ENCODE assay signal across 25 mouse cellular contexts in the genomic region with DNA sequence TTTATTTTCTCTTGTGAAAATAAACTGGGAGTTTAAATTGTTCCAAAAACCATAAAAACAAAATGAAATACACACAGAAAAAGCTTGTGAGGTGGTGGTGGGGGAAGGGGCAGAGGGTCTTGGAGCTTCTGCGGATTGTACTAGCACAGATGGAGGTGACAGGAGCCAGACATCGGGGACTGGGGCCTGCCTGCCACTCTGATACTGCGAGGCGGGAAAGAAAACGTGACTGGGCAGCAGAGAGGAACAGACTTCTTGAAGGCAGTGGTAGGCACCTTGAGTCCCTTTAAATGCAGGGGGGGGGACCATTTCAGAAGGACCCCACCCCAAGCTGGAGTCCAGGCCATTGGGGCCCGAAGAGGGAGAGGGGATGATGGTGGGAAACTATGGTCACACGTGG.
"Had no signal": no experiment of that assay in that cellular context is flagged by ENCODE, and none has a peak within 500 bp of the region (broad histone marks: within the 10 kb centered on the region; RNA-seq: fewer than 3 reads in every experiment).

No protein-coding gene starts in this region.

- H3K27me3 ChIP-seq: heart, embryonic 12.5 days; hindbrain, embryonic 12.5 days; intestine, embryonic 15.5 days; limb, embryonic 12.5 days; liver, embryonic 13.5 days; liver, embryonic 15.5 days had no signal

- ATAC-seq: hindbrain, embryonic 16.5 days; inflammation-experienced regulatory T-cells, adult 6 months; intestine, embryonic 15.5 days; intestine, postnatal 0 days had no signal

- H3K27ac ChIP-seq: heart, embryonic 10.5 days; hindbrain, embryonic 10.5 days; hindbrain, embryonic 12.5 days; hindbrain, embryonic 14.5 days; intestine, embryonic 15.5 days; layer of hippocampus, adult 2 months; left cerebral cortex, adult 2 months; limb, embryonic 10.5 days; limb, embryonic 12.5 days; liver, embryonic 13.5 days; liver, embryonic 15.5 days had no signal

- H3K4me2 ChIP-seq: heart, embryonic 12.5 days; hindbrain, embryonic 12.5 days; hindbrain, embryonic 14.5 days; intestine, embryonic 15.5 days; limb, embryonic 12.5 days; liver, embryonic 11.5 days; liver, embryonic 13.5 days; liver, embryonic 15.5 days had no signal

- H3K9me3 ChIP-seq: heart, embryonic 10.5 days; heart, embryonic 12.5 days; hindbrain, embryonic 10.5 days; hindbrain, embryonic 12.5 days; intestine, embryonic 15.5 days; limb, embryonic 10.5 days; limb, embryonic 12.5 days; liver, embryonic 13.5 days; liver, embryonic 15.5 days had no signal

- H3K4me1 ChIP-seq: heart, embryonic 12.5 days; hindbrain, embryonic 10.5 days; hindbrain, embryonic 12.5 days; intestine, embryonic 15.5 days; limb, embryonic 10.5 days; limb, embryonic 12.5 days; liver, embryonic 15.5 days had no signal

- H3K9ac ChIP-seq: heart, embryonic 12.5 days; hindbrain, embryonic 12.5 days; hindbrain, embryonic 14.5 days; intestine, embryonic 15.5 days; limb, embryonic 12.5 days; liver, embryonic 13.5 days; liver, embryonic 15.5 days had no signal

- DNase-seq: gastrocnemius, adult 2 months; gastrocnemius, postnatal 10 days; gastrocnemius, postnatal 25 days; heart, adult 18-20 months; heart, postnatal 10 days; heart, postnatal 4 days; kidney, adult 18-20 months; kidney, postnatal 14 days; kidney, postnatal 36 days; liver, embryonic 13.5 days had no signal

- H3K4me3 ChIP-seq: gastrocnemius, adult 2 months; heart, embryonic 10.5 days; heart, embryonic 12.5 days; hindbrain, embryonic 10.5 days; hindbrain, embryonic 12.5 days; intestine, embryonic 15.5 days; layer of hippocampus, adult 2 months; left cerebral cortex, adult 2 months; limb, embryonic 10.5 days; limb, embryonic 12.5 days; liver, embryonic 13.5 days; liver, embryonic 15.5 days had no signal
